Mouse (Mus musculus) gastrocnemius, adult 8-10 months (tissue): ENCODE results near the gene Tmem199. TPM values are rescaled to one million over a fixed set of nuclear protein-coding genes. Genes with fewer than 3 reads are reported as not detected.

Experiments used
- DNase-seq, 2 experiments: peaks; one replicate each; pipeline ENCODE4 v3.0.0; 2022; ENCODE audit warnings: low spot score in 2 of 2
- total RNA-seq, 4 experiments: library from RNA; stranded (reverse); gene quantifications; 2 replicates each; pipeline ENCODE4 v1.2.4; 2022

The Tmem199 gene
- total RNA-seq, 4 experiments from 2014 or later = 11.0 to 16.0 (median 14.4) TPM

GRCm38 (mm10) chr11:78528714-78529113 lies 16.7 kb upstream of the Tmem199 start:
- no peak for DNase-seq

- DNase-seq = no peak
Observed at GRCm38 (mm10) chr11:78524838-78525237, 12.9 kb upstream of the Tmem199 start.

GRCm38 (mm10) chr11:78523241-78523955 lies 11.4 kb upstream of the Tmem199 start:
- DNase-seq = no peak

- peak in 1 of 2 experiments; percentile 25 for DNase-seq
Observed at GRCm38 (mm10) chr11:78522481-78522997, 10.6 kb upstream of the Tmem199 start.

GRCm38 (mm10) chr11:78521880-78522279 lies 9.9 kb upstream of the Tmem199 start:
- no peak for DNase-seq

- no peak for DNase-seq
Observed at GRCm38 (mm10) chr11:78518931-78519330, 7.0 kb upstream of the Tmem199 start.

- DNase-seq = no peak
Observed at GRCm38 (mm10) chr11:78515549-78516325, 3.8 kb upstream of the Tmem199 start.

- no peak for DNase-seq
Observed at GRCm38 (mm10) chr11:78513106-78513790, 1.3 kb upstream of the Tmem199 start.

- no peak for DNase-seq
Observed at GRCm38 (mm10) chr11:78509148-78509547, 2.8 kb downstream of the Tmem199 start.

GRCm38 (mm10) chr11:78505430-78505829 lies 6.5 kb downstream of the Tmem199 start:
- DNase-seq = no peak

- DNase-seq = no peak
Observed at GRCm38 (mm10) chr11:78502909-78503650, 8.9 kb downstream of the Tmem199 start, which contains the start of gene Sebox. Gene Sebox (plus strand): TSS chr11:78503447.

GRCm38 (mm10) chr11:78501529-78501928 lies 10.4 kb downstream of the Tmem199 start:
- DNase-seq = no peak

- no peak for DNase-seq
Observed at GRCm38 (mm10) chr11:78500623-78501202, 11.3 kb downstream of the Tmem199 start.

- DNase-seq = no peak
Observed at GRCm38 (mm10) chr11:78499543-78499942, 12.4 kb downstream of the Tmem199 start.

- DNase-seq = peak; percentile 41 to 61
Observed at GRCm38 (mm10) chr11:78499004-78499403, 13.0 kb downstream of the Tmem199 start, which contains the start of gene Vtn. Gene Vtn (plus strand): TSS chr11:78499091.

- DNase-seq = peak; percentile 84 to 88
Observed at GRCm38 (mm10) chr11:78497544-78498522, 14.1 kb downstream of the Tmem199 start, which contains the start of gene Sarm1. Gene Sarm1 (minus strand): TSS chr11:78497754.

- no peak for DNase-seq
Observed at GRCm38 (mm10) chr11:78497071-78497541, 14.9 kb downstream of the Tmem199 start.

- no peak for DNase-seq
Observed at GRCm38 (mm10) chr11:78495904-78496303, 16.1 kb downstream of the Tmem199 start.

GRCm38 (mm10) chr11:78490781-78491241 lies 21.2 kb downstream of the Tmem199 start:
- DNase-seq = no peak
